Mouse (Mus musculus) cerebellum, adult 2 months (tissue): ENCODE measurements around the gene Sox18.

Experiments used
- CTCF ChIP-seq: fragments of 200-500 bp; IDR thresholded peaks from 2 replicates; pipeline ENCODE4 v1.5.1; 2011; ENCODE audit warnings: low read depth, mild to moderate bottlenecking, control low read depth, low read length, moderate library complexity, borderline replicate concordance; ENCODE audit not compliant: insufficient read depth
- POLR2A ChIP-seq: fragments of 200-500 bp; IDR thresholded peaks from 2 replicates; pipeline ENCODE4 v1.6.1; 2011; ENCODE audit warnings: low read length, control low read depth, borderline replicate concordance; ENCODE audit not compliant: insufficient read depth

GRCm38 (mm10) chr2:181689466-181690160 lies 18.2 kb upstream of the Sox18 start:
- TF ChIP-seq CTCF (no peak), POLR2A (no peak)
